Mouse (Mus musculus): ENCODE results near the gene Dusp3. TPM values are rescaled to one million over a fixed set of nuclear protein-coding genes. Genes with fewer than 3 reads are reported as not detected.
A peak's percentile ranks its signal among the peaks of the same experiment; 100 is the strongest.

Gene Dusp3
- polyA plus RNA-seq, 1 experiment, result 98.5 TPM

GRCm38 (mm10) chr11:101926951-101927589 is 59.7 kb downstream of the Dusp3 start:
- TF ChIP-seq CTCF (IDR thresholded peaks at IDR 0.05; ENCODE audit: borderline replicate concordance, insufficient read depth, low read depth, low read length) (no peak), POLR2A (IDR thresholded peaks at IDR 0.05; ENCODE audit: borderline replicate concordance, insufficient read depth, low read length) (no peak)
- DNase-seq, result no peak
- 79% methylated on average over 10 of the region's 10 CpGs for WGBS
- H3K27me3 ChIP-seq (ENCODE audit: control insufficient read depth, insufficient read depth, low read length), result no peaks in the 10 kb centered on the region
- no peak overlapping the region for H3K27ac ChIP-seq (ENCODE audit: insufficient read depth, low read length)
- H3K4me1 ChIP-seq (ENCODE audit: control insufficient read depth, insufficient read depth, low read length), result peaks cover 2% of the 10 kb centered on the region; the same call in 1 of the 2 replicates
- H3K4me3 ChIP-seq (replicated peaks; ENCODE audit: insufficient read depth, low read depth, low read length), result no peak overlapping the region

- Histone ChIP-seq H3K27me3 (ENCODE audit: control insufficient read depth, insufficient read depth, low read length) (no peaks in the 10 kb centered on the region), H3K27ac (ENCODE audit: insufficient read depth, low read length) (no peak overlapping the region), H3K4me3 (replicated peaks; ENCODE audit: insufficient read depth, low read depth, low read length) (no peak overlapping the region), H3K4me1 (ENCODE audit: control insufficient read depth, insufficient read depth, low read length) (peaks cover 14% of the 10 kb centered on the region; the same call in 1 of the 2 replicates)
- 84% methylated on average over 6 of the region's 6 CpGs for WGBS
- no peak for TF ChIP-seq POLR2A (IDR thresholded peaks at IDR 0.05; ENCODE audit: borderline replicate concordance, insufficient read depth, low read length)
- TF ChIP-seq CTCF (IDR thresholded peaks at IDR 0.05; ENCODE audit: borderline replicate concordance, insufficient read depth, low read depth, low read length), result no peak
- no peak for DNase-seq
Measured at GRCm38 (mm10) chr11:101925636-101926035, 61.2 kb downstream of the Dusp3 start.

GRCm38 (mm10) chr11:101924441-101924976 is 62.3 kb downstream of the Dusp3 start:
- TF ChIP-seq POLR2A (IDR thresholded peaks at IDR 0.05; ENCODE audit: borderline replicate concordance, insufficient read depth, low read length) (no peak), CTCF (IDR thresholded peaks at IDR 0.05; ENCODE audit: borderline replicate concordance, insufficient read depth, low read depth, low read length) (no peak)
- WGBS, result 77% methylated on average over 19 of the region's 19 CpGs
- no peak for DNase-seq
- Histone ChIP-seq H3K4me1 (ENCODE audit: control insufficient read depth, insufficient read depth, low read length) (peaks cover 16% of the 10 kb centered on the region; the same call in 1 of the 2 replicates), H3K4me3 (replicated peaks; ENCODE audit: insufficient read depth, low read depth, low read length) (no peak overlapping the region), H3K27me3 (ENCODE audit: control insufficient read depth, insufficient read depth, low read length) (no peaks in the 10 kb centered on the region), H3K27ac (ENCODE audit: insufficient read depth, low read length) (no peak overlapping the region)

GRCm38 (mm10) chr11:101923988-101924387 is 62.8 kb downstream of the Dusp3 start:
- TF ChIP-seq CTCF (IDR thresholded peaks at IDR 0.05; ENCODE audit: borderline replicate concordance, insufficient read depth, low read depth, low read length) (no peak), POLR2A (IDR thresholded peaks at IDR 0.05; ENCODE audit: borderline replicate concordance, insufficient read depth, low read length) (no peak)
- no peak for DNase-seq
- Histone ChIP-seq H3K27ac (ENCODE audit: insufficient read depth, low read length) (no peak overlapping the region), H3K4me3 (replicated peaks; ENCODE audit: insufficient read depth, low read depth, low read length) (no peak overlapping the region), H3K27me3 (ENCODE audit: control insufficient read depth, insufficient read depth, low read length) (no peaks in the 10 kb centered on the region), H3K4me1 (ENCODE audit: control insufficient read depth, insufficient read depth, low read length) (peaks cover 16% of the 10 kb centered on the region; the same call in 1 of the 2 replicates)
- 90% methylated on average over 6 of the region's 6 CpGs for WGBS

- DNase-seq, result peak; percentile 44 to 71
- 16% methylated on average over 12 of the region's 12 CpGs for WGBS
- no peak overlapping the region for H3K27ac ChIP-seq (ENCODE audit: insufficient read depth, low read length)
Measured at GRCm38 (mm10) chr11:101921361-101921952, 65.4 kb downstream of the Dusp3 start.

More at GRCm38 (mm10) chr11:101921361-101921952, 65.4 kb downstream of the Dusp3 start:
- H3K4me1 ChIP-seq (ENCODE audit: control insufficient read depth, insufficient read depth, low read length), result peaks cover 16% of the 10 kb centered on the region; the same call in 1 of the 2 replicates
- no peak for TF ChIP-seq CTCF (IDR thresholded peaks at IDR 0.05; ENCODE audit: borderline replicate concordance, insufficient read depth, low read depth, low read length)
- H3K27me3 ChIP-seq (ENCODE audit: control insufficient read depth, insufficient read depth, low read length), result no peaks in the 10 kb centered on the region
- no peak overlapping the region for H3K4me3 ChIP-seq (replicated peaks; ENCODE audit: insufficient read depth, low read depth, low read length)

Other genes starting within 250 kb of the Dusp3 start
- 26.9 and 27.0 TPM in 2 replicates for gene Etv4, start 201.6 kb downstream of the Dusp3 start, polyA plus RNA-seq (2012; rRNA removed)
- 1.5 and 1.8 TPM in 2 replicates for gene Meox1, start 92.6 kb downstream of the Dusp3 start, polyA plus RNA-seq (2012; rRNA removed)
- gene Sost, start 20.0 kb downstream of the Dusp3 start, polyA plus RNA-seq (2012; rRNA removed), result 1.4 and 1.7 TPM in 2 replicates
- not detected in 2 replicates for gene Cfap97d1, start 2.7 kb downstream of the Dusp3 start, polyA plus RNA-seq (2012; rRNA removed)
- 158 and 185 TPM in 2 replicates for gene Mpp3, start 41.4 kb upstream of the Dusp3 start, polyA plus RNA-seq (2012; rRNA removed)
- 0.38 and 0.63 TPM in 2 replicates for gene Cd300lg, start 54.5 kb upstream of the Dusp3 start, polyA plus RNA-seq (2012; rRNA removed)
- gene Mpp2, start 101.5 kb upstream of the Dusp3 start, polyA plus RNA-seq (2012; rRNA removed), result 50.3 and 55.3 TPM in 2 replicates
- gene Ppy, start 114.3 kb upstream of the Dusp3 start, polyA plus RNA-seq (2012; rRNA removed), result not detected in 2 replicates
- gene Pyy, start 120.8 kb upstream of the Dusp3 start, polyA plus RNA-seq (2012; rRNA removed), result 7.1 and 7.4 TPM in 2 replicates
- not detected in 2 replicates for gene Nags, start 158.5 kb upstream of the Dusp3 start, polyA plus RNA-seq (2012; rRNA removed)
- gene Tmem101, start 169.4 kb upstream of the Dusp3 start, polyA plus RNA-seq (2012; rRNA removed), result 33.2 and 34.0 TPM in 2 replicates
- gene Lsm12, start 198.3 kb upstream of the Dusp3 start, polyA plus RNA-seq (2012; rRNA removed), result 35.2 and 40.2 TPM in 2 replicates
- gene G6pc3, start 202.6 kb upstream of the Dusp3 start, polyA plus RNA-seq (2012; rRNA removed), result 115 and 120 TPM in 2 replicates
- gene Hdac5, start 243.2 kb upstream of the Dusp3 start, polyA plus RNA-seq (2012; rRNA removed), result 188 and 194 TPM in 2 replicates